Mouse (Mus musculus) kidney, embryonic 16.5 days (tissue): ENCODE results near the gene Chchd6. TPM values are rescaled to one million over a fixed set of nuclear protein-coding genes. Genes with fewer than 3 reads are reported as not detected.

ENCODE experiments used
- ATAC-seq: fragments of 200-750 bp; cut with Nextera tagmentation; 2 replicates; pipeline ENCODE4 v1.8.0; 2017; ENCODE audit warnings: moderate TSS enrichment; ENCODE audit not compliant: low FRiP score, low TSS enrichment
- H3K27ac ChIP-seq: fragments of 300-500 bp; sonication (generic); 2 replicates; pipeline ENCODE4 v1.5.1; 2014; ENCODE audit warnings: low read length
- H3K27me3 ChIP-seq: fragments of 300-500 bp; sonication (generic); 2 replicates; pipeline ENCODE4 v1.6.1; 2014; ENCODE audit warnings: low read length, control low read depth, mixed read lengths; ENCODE audit not compliant: insufficient read depth
- H3K36me3 ChIP-seq: fragments of 300-500 bp; sonication (generic); 2 replicates; pipeline ENCODE4 v1.6.1; 2014; ENCODE audit warnings: low read length, control low read depth, mixed read lengths; ENCODE audit not compliant: insufficient read depth
- H3K4me1 ChIP-seq: fragments of 300-500 bp; sonication (generic); 2 replicates; pipeline ENCODE4 v1.6.1; 2014; ENCODE audit warnings: low read length, control low read depth, mixed read lengths; ENCODE audit not compliant: insufficient read depth
- H3K4me2 ChIP-seq: fragments of 300-500 bp; sonication (generic); replicated peaks from 2 replicates; pipeline ENCODE4 v1.6.1; 2014; ENCODE audit warnings: low read depth, low read length
- H3K4me3 ChIP-seq: fragments of 300-500 bp; sonication (generic); 2 replicates; pipeline ENCODE4 v1.5.1; 2014; ENCODE audit warnings: mild to moderate bottlenecking, low read length
- H3K9ac ChIP-seq: fragments of 300-500 bp; sonication (generic); replicated peaks from 2 replicates; pipeline ENCODE4 v1.6.1; 2014; ENCODE audit warnings: low read length
- H3K9me3 ChIP-seq: fragments of 300-500 bp; sonication (generic); 2 replicates; pipeline ENCODE4 v1.6.1; 2016; ENCODE audit warnings: low read length, control low read depth
- WGBS: fragments of 180-500 bp; shearing (Covaris S2); extraction: QIAGEN DNeasy Blood & Tissue Kit; methylation state at CpG from one replicate; pipeline ENCODE4 v1.1.7; 2014; 5-methylcytosine and 5-hydroxymethylcytosine counted together
- polyA plus RNA-seq: library from polyadenylated mRNA; unstranded; fragments of >200 nt; fragmentation: Nextera tagmentation; extraction: Ambion mirVana; gene quantifications from 2 replicates; pipeline ENCODE4 v1.2.1, GENCODE M21; 2015

Chchd6 gene
- polyA plus RNA-seq, 1 experiment from 2014 or later: 72.3 TPM

- WGBS: 84% methylated on average over 3 of the region's 3 CpGs
- no peak overlapping the region for H3K4me2 ChIP-seq
- H3K36me3 ChIP-seq: no peaks in the 10 kb centered on the region
- H3K9ac ChIP-seq: no peak overlapping the region
- ATAC-seq: no peak
- H3K4me1 ChIP-seq: no peaks in the 10 kb centered on the region
- H3K27ac ChIP-seq: no peak overlapping the region
- H3K27me3 ChIP-seq: no peaks in the 10 kb centered on the region
- no peaks in the 10 kb centered on the region for H3K9me3 ChIP-seq
- H3K4me3 ChIP-seq: no peak overlapping the region
Measured at GRCm38 (mm10) chr6:89419066-89419815, 176.2 kb downstream of the Chchd6 start.

DNA sequence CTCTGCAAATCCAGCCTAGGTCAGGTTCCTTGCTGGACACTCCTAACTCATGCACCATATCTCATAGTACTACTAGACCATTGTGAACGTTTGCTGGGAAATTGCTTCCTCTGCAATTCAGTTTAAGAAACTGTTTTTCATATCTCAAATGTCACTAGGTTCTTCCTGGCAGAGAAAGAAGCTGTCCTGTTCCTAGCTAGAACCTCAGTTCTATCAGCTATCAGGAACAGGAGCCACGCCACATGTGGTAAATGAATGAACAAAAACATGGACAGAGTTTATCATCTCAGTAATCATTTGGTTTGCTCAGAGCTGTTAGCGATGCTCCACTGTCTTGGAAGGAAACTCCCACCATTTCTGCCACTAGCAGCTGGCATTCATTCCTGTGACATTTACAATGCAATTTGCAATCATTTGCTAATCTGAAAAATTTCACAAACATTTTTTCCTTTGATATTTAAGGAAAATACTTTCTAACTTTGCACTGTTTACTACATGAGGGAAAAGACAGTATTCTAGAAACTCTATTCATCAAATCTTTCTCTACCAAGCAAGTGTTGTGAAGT, 179.3 kb downstream of the Chchd6 start:
- H3K4me1 ChIP-seq: no peaks in the 10 kb centered on the region
- ATAC-seq: no peak
- no peaks in the 10 kb centered on the region for H3K27me3 ChIP-seq
- WGBS: 48% methylated on average over 3 of the region's 3 CpGs
- no peak overlapping the region for H3K27ac ChIP-seq
- H3K9ac ChIP-seq: no peak overlapping the region
- H3K4me2 ChIP-seq: no peak overlapping the region
- no peak overlapping the region for H3K4me3 ChIP-seq
- no peaks in the 10 kb centered on the region for H3K36me3 ChIP-seq
- H3K9me3 ChIP-seq: no peaks in the 10 kb centered on the region

DNA sequence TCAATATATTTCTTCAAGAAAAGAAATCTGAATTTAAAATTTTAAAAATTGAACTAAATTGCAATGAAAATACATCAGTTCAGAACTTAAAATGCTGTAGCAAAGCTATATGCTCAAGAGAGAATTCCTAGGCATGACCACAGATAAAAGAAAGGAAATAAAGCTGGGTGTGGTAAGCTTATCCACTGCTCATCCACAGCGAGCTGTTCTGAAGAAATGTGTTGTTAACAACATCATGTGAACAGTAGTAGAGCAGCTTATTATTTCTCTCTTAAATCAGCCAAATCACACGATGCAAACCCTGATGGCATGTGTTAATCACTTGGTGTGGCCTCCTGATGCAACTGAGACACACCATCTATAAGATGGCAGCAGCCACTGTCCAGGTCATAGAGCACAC, 180.4 kb downstream of the Chchd6 start:
- H3K4me2 ChIP-seq: no peak overlapping the region
- no peaks in the 10 kb centered on the region for H3K27me3 ChIP-seq
- no peaks in the 10 kb centered on the region for H3K36me3 ChIP-seq
- no peak for ATAC-seq
- H3K9me3 ChIP-seq: no peaks in the 10 kb centered on the region
- H3K4me3 ChIP-seq: no peak overlapping the region
- H3K9ac ChIP-seq: no peak overlapping the region
- 73% methylated on average over 2 of the region's 2 CpGs for whole genome bisulfite sequencing
- no peak overlapping the region for H3K27ac ChIP-seq
- H3K4me1 ChIP-seq: no peaks in the 10 kb centered on the region

DNA sequence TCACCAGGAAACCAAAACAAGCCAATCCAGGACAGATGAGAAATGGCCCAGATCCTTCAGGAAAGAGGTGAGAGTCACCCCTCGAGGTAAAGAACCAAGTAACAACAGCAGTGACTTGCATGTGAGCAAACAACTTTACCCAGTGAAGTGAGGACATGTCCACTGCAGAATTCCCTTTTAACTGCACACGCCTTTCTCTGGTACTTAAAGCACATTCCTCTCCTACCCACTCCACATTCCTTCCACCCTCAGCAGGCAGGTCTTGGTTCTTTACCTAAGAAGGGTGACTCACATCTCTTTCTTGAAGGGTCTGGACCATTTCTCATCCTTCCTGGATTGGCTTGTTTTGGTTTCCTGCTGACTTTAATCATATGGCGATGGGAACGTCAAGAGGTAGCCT, 181.3 kb downstream of the Chchd6 start:
- no peak for ATAC-seq
- no peaks in the 10 kb centered on the region for H3K4me1 ChIP-seq
- 56% methylated on average over 4 of the region's 4 CpGs for WGBS
- no peak overlapping the region for H3K9ac ChIP-seq
- no peak overlapping the region for H3K27ac ChIP-seq
- no peak overlapping the region for H3K4me2 ChIP-seq
- no peaks in the 10 kb centered on the region for H3K36me3 ChIP-seq
- H3K4me3 ChIP-seq: no peak overlapping the region
- H3K27me3 ChIP-seq: no peaks in the 10 kb centered on the region
- H3K9me3 ChIP-seq: no peaks in the 10 kb centered on the region

- Histone ChIP-seq H3K9ac (no peak overlapping the region), H3K27ac (no peak overlapping the region), H3K27me3 (no peaks in the 10 kb centered on the region), H3K9me3 (no peaks in the 10 kb centered on the region), H3K36me3 (no peaks in the 10 kb centered on the region), H3K4me2 (no peak overlapping the region), H3K4me3 (no peak overlapping the region), H3K4me1 (no peaks in the 10 kb centered on the region)
- no peak for ATAC-seq
Measured at GRCm38 (mm10) chr6:89413481-89413884, 182.0 kb downstream of the Chchd6 start.

DNA sequence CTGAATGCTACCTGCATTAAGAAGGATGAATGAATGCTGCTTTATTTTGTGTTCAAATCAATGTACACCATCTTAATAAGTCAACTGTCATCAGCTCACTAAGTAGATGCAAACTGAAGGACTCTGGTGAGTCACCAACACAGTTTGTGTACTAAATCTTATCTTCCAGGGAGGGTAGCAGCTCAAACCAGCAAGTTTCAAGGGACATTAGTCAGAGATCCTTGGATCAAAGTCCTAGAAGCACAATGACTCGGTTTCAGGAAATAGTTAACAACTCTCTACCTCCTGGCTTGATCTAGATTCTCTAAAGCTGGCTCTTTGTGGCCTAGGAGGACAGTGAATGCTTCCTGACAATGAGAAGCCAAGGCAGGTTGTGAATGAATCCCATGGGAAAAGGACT, 182.9 kb downstream of the Chchd6 start:
- no peak overlapping the region for H3K9ac ChIP-seq
- no peaks in the 10 kb centered on the region for H3K27me3 ChIP-seq
- no peak overlapping the region for H3K27ac ChIP-seq
- 54% methylated on average over 1 of the region's 1 CpGs for WGBS
- no peak overlapping the region for H3K4me2 ChIP-seq
- ATAC-seq: no peak
- no peaks in the 10 kb centered on the region for H3K4me1 ChIP-seq
- H3K9me3 ChIP-seq: no peaks in the 10 kb centered on the region
- no peaks in the 10 kb centered on the region for H3K36me3 ChIP-seq
- no peak overlapping the region for H3K4me3 ChIP-seq

DNA sequence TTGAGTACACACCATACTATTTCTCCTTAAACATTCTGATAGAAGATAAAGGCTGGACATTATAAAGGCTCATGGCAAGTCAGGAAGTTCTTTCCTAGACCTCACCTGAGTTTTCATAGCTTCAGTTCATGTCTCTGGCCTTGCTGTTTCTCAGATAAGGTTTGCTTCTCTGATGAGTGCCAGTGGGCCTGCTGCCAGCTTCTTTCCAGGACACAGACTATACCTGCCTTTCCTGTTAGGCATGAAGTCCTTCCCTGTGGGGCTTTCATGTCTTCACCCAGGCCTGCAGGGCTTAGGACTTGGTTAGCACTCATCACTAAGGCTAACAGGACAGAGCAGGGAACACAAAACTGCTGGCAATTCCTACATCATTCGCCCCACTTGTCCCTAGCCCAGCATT, 186.4 kb downstream of the Chchd6 start:
- H3K27ac ChIP-seq: no peak overlapping the region

GRCm38 (mm10) chr6:89408259-89408658, 187.2 kb downstream of the Chchd6 start:
- ATAC-seq: no peak

More for the DNA sequence above, 186.4 kb downstream of the Chchd6 start:
- WGBS: 77% methylated on average over 1 of the region's 1 CpGs
- Histone ChIP-seq H3K4me1 (peaks cover 4% of the 10 kb centered on the region; the same call in 1 of the 2 replicates), H3K9me3 (no peaks in the 10 kb centered on the region), H3K4me3 (no peak overlapping the region), H3K9ac (no peak overlapping the region), H3K36me3 (no peaks in the 10 kb centered on the region), H3K4me2 (no peak overlapping the region), H3K27me3 (no peaks in the 10 kb centered on the region)
- no peak for ATAC-seq

GRCm38 (mm10) chr6:89407247-89407889, 188.1 kb downstream of the Chchd6 start:
- H3K4me3 ChIP-seq: no peak overlapping the region
- H3K4me1 ChIP-seq: peaks cover 11% of the 10 kb centered on the region
- WGBS: 81% methylated on average over 3 of the region's 3 CpGs
- H3K4me2 ChIP-seq: no peak overlapping the region
- no peaks in the 10 kb centered on the region for H3K36me3 ChIP-seq
- ATAC-seq: no peak
- no peak overlapping the region for H3K9ac ChIP-seq
- no peak overlapping the region for H3K27ac ChIP-seq
- H3K27me3 ChIP-seq: no peaks in the 10 kb centered on the region
- H3K9me3 ChIP-seq: no peaks in the 10 kb centered on the region

More at GRCm38 (mm10) chr6:89408259-89408658, 187.2 kb downstream of the Chchd6 start:
- no peak overlapping the region for H3K27ac ChIP-seq
- no peak overlapping the region for H3K4me3 ChIP-seq
- whole genome bisulfite sequencing: 58% methylated on average over 5 of the region's 5 CpGs
- H3K36me3 ChIP-seq: no peaks in the 10 kb centered on the region
- no peaks in the 10 kb centered on the region for H3K9me3 ChIP-seq
- H3K4me2 ChIP-seq: no peak overlapping the region
- peaks cover 11% of the 10 kb centered on the region for H3K4me1 ChIP-seq
- no peak overlapping the region for H3K9ac ChIP-seq
- H3K27me3 ChIP-seq: no peaks in the 10 kb centered on the region

- Histone ChIP-seq H3K9ac (no peak overlapping the region), H3K4me2 (no peak overlapping the region), H3K36me3 (no peaks in the 10 kb centered on the region), H3K27ac (no peak overlapping the region), H3K9me3 (no peaks in the 10 kb centered on the region), H3K27me3 (no peaks in the 10 kb centered on the region), H3K4me3 (no peak overlapping the region), H3K4me1 (peaks cover 11% of the 10 kb centered on the region)
- WGBS: 93% methylated on average over 2 of the region's 2 CpGs
- no peak for ATAC-seq
Measured at GRCm38 (mm10) chr6:89404964-89405363, 190.5 kb downstream of the Chchd6 start.
